Mouse (Mus musculus): ENCODE measurements around the gene Cryba1. TPM values are rescaled to one million over a fixed set of nuclear protein-coding genes. Genes with fewer than 3 reads are reported as not detected.

Cryba1 gene
- polyA plus RNA-seq, 1 experiment from 2014 or later: not detected

DNA sequence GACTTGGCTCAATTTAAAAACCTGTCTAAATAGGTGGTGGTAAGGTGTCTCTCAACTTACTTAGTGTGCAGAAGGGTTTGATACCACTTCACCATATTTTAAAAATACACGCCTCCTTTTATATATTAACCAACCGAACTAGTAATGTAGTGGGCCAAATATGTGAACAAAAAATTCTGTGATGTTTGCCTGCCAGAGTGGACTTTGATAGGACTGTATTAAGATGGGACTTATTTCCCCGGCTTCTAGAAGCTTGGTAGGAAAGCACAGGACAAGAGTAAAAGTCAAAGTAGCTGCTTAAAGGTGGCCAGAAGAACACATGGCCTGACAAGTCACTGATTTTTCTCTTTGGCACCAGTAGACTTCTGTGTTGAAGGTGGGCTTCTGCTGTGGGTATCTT, 11.3 kb downstream of the Cryba1 start:
- H3K9ac ChIP-seq: no peak overlapping the region
- no peaks in the 10 kb centered on the region for H3K27me3 ChIP-seq
- 85% methylated on average over 3 of the region's 3 CpGs for WGBS (ENCODE audit: insufficient replicate concordance)
- no peaks in the 10 kb centered on the region for H3K9me3 ChIP-seq (replicated peaks)
- H3K27ac ChIP-seq (replicated peaks): no peak overlapping the region
- H3K4me1 ChIP-seq (replicated peaks): no peaks in the 10 kb centered on the region
- H3K36me3 ChIP-seq (replicated peaks): peaks cover 38% of the 10 kb centered on the region
- H3K4me3 ChIP-seq (replicated peaks): no peak overlapping the region
- H3K4me2 ChIP-seq: no peak overlapping the region
- ATAC-seq (ENCODE audit: insufficient read depth): no peak

DNA sequence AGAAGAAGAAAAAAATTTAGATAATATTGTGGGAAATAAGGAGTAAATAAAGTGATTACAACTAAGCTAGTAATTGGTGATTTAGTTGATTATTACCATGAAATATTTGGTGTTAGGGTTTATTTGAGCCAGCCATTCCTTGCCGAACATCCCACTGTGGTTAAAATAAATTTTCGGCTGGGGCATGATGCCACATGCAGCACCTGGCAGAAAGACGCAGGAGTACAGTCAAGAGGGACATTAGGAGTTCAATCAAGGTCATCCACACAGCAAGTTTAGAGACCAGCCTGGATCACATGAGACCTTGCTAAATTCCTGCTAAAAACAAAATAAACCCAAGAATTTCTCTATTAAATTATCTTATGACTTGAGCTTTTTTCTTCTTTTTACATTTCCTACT, 16.0 kb downstream of the Cryba1 start:
- H3K36me3 ChIP-seq (replicated peaks): peaks cover 63% of the 10 kb centered on the region
- H3K4me2 ChIP-seq: no peak overlapping the region
- H3K9me3 ChIP-seq (replicated peaks): no peaks in the 10 kb centered on the region
- H3K9ac ChIP-seq: no peak overlapping the region
- no peak for ATAC-seq (ENCODE audit: insufficient read depth)
- WGBS (ENCODE audit: insufficient replicate concordance): 77% methylated on average over 3 of the region's 3 CpGs
- no peaks in the 10 kb centered on the region; the same call in 1 of the 2 replicates for H3K4me1 ChIP-seq (replicated peaks)
- H3K4me3 ChIP-seq (replicated peaks): no peak overlapping the region
- H3K27me3 ChIP-seq: no peaks in the 10 kb centered on the region
- H3K27ac ChIP-seq (replicated peaks): no peak overlapping the region

DNA sequence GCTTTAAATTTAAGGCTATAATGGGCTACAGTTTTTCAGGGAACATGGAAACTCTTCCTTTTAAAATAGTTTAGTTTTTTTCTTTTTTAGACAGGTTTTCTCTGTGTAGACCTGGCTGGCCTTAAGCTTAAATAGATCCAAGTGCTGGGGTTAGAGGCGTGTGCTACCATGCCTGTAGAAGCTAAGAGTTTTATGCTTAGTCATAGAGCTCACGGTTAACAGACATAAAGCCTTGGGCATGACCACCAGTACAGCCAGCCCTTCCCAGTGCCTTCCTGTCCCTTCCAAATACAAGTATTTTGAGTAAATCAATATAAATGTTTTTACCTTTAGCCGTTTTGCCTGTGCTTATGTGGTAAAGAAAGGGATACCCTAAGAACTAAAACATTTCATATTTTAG, 19.2 kb downstream of the Cryba1 start:
- Histone ChIP-seq H3K36me3 (replicated peaks) (peaks cover 66% of the 10 kb centered on the region), H3K27me3 (no peaks in the 10 kb centered on the region), H3K4me2 (no peak overlapping the region), H3K9me3 (replicated peaks) (no peaks in the 10 kb centered on the region), H3K4me3 (replicated peaks) (no peak overlapping the region), H3K9ac (no peak overlapping the region), H3K4me1 (replicated peaks) (no peaks in the 10 kb centered on the region; the same call in 1 of the 2 replicates), H3K27ac (replicated peaks) (no peak overlapping the region)
- 52% methylated on average over 3 of the region's 3 CpGs for WGBS (ENCODE audit: insufficient replicate concordance)
- no peak for ATAC-seq (ENCODE audit: insufficient read depth)

DNA sequence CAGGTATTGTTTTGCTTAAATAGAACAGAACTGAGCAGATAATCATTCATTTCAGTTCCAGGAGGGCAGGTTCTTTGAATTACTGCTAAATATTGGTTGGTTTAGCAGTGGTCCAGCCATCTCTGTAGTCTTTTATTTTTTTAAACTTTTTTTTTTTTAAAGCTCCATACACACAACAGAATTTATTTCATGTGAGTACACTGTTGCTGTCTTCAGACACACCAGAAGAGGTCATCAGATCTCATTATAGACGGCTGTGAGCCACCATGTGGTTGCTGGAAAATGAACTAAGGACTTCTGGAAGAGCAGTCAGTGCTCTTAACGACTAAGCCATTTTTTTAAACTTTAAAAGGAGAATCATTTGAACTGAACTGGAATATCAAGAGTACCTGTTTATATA, 27.9 kb downstream of the Cryba1 start:
- peaks cover 66% of the 10 kb centered on the region for H3K36me3 ChIP-seq (replicated peaks)
- no peak overlapping the region for H3K9ac ChIP-seq
- H3K4me1 ChIP-seq (replicated peaks): peaks cover 22% of the 10 kb centered on the region
- H3K9me3 ChIP-seq (replicated peaks): no peaks in the 10 kb centered on the region
- H3K27ac ChIP-seq (replicated peaks): no peak overlapping the region
- WGBS (ENCODE audit: insufficient replicate concordance): 39% methylated on average over 2 of the region's 2 CpGs
- no peaks in the 10 kb centered on the region for H3K27me3 ChIP-seq
- H3K4me2 ChIP-seq: no peak overlapping the region
- H3K4me3 ChIP-seq (replicated peaks): no peak overlapping the region
- no peak for ATAC-seq (ENCODE audit: insufficient read depth)

DNA sequence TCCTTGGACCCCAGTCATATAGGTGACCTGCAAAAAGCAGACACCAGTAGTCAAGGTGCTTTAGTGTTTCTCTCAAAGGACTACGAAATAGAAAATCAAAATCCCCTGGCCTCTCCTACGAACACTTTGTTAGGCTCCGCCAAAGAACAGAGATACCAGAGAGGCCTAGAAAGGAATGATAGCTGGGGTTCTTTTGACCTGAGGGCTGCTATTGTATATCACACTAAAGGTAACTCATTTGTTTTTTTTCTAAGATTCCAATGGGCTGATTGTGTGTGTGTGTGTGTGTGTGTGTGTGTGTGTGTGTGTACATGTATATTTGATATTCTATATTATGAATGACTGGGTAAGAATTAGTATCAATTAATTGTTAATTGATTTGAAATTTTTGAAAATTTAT, 32.1 kb downstream of the Cryba1 start:
- Histone ChIP-seq H3K4me1 (replicated peaks) (peaks cover 34% of the 10 kb centered on the region), H3K9ac (no peak overlapping the region), H3K27me3 (no peaks in the 10 kb centered on the region), H3K9me3 (replicated peaks) (no peaks in the 10 kb centered on the region), H3K27ac (replicated peaks) (no peak overlapping the region), H3K4me2 (no peak overlapping the region), H3K36me3 (replicated peaks) (peaks cover 65% of the 10 kb centered on the region), H3K4me3 (replicated peaks) (no peak overlapping the region)
- no peak for ATAC-seq (ENCODE audit: insufficient read depth)
- WGBS (ENCODE audit: insufficient replicate concordance): 83% methylated on average over 3 of the region's 3 CpGs

DNA sequence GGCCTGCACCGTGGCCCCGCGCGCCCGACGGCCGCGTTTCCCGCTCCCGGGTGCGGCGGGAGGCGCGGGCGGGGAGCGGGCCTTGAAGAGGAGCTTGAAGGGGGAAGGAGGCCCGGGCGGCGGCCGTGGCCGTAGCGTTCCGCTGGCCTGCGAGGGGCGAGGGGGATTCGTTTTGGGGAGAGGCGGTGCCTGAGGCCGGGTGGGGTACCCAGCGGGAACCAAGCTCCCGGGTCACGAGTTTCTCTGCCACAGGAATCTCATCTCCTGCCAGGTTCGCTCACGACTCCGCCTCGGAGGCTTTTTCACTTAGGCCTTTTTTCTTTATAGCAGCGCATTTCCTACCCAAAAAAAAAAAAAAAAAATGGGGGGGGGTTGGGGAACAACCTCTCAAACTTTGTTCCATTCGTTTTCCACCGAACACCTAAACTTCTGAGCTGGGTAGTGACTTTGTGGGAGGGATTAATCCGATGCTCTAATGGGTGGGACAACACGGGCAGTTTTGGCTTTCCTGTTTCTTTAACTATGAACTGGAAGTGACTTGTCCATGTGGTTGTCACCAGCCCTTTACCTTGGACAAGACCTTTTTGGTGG, 37.4 kb downstream of the Cryba1 start:
- 0% methylated on average over 29 of the region's 40 CpGs for WGBS (ENCODE audit: insufficient replicate concordance)
- H3K4me2 ChIP-seq: peak overlapping the region; percentile 89
- peak overlapping the region; percentile 98 for H3K4me3 ChIP-seq (replicated peaks)
- H3K27ac ChIP-seq (replicated peaks): peak overlapping the region; percentile 96
- H3K27me3 ChIP-seq: no peaks in the 10 kb centered on the region
- H3K9ac ChIP-seq: peak overlapping the region; percentile 99
- no peak for ATAC-seq (ENCODE audit: insufficient read depth)
- no peaks in the 10 kb centered on the region for H3K9me3 ChIP-seq (replicated peaks)
- H3K36me3 ChIP-seq (replicated peaks): peaks cover 30% of the 10 kb centered on the region
- H3K4me1 ChIP-seq (replicated peaks): peaks cover 25% of the 10 kb centered on the region

DNA sequence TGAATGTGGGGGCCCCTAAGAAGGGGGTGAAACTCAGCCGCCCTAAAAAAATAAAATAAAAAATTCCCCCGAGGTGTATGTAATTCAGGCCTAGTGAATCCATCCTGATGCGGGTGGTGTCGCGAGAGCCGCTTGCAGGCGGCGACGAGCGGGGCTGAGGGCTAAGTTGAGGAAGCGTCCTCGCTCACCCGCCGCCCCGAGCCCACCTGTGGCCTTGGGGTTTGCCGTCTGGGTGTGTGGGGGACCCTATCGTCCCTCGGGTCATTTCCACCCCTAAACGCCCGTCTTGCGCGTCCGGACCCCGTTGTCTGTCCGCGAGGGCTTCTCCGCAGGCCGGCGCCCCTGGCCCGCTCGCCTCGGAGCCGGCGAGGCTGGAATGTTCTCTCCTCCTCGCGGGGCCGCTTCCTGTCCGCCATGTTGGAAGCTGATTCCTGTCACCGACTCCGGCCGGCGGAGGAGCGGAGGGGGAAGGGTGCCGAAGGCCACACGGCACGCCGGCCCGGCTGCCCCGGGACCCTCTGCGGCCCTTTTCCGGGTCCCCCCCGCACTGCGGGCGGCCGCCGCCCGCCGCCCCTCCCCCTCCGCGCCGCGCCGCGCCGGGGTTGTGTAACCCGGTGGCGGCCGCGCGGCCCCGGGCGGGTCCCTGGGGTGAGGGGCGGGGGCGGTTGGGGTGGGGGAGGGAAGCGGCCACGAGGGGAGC, 38.1 kb downstream of the Cryba1 start:
- under 1% methylated on average over 56 of the region's 76 CpGs for WGBS (ENCODE audit: insufficient replicate concordance)
- peak overlapping the region; percentile 99 for H3K9ac ChIP-seq
- H3K27me3 ChIP-seq: no peaks in the 10 kb centered on the region
- peaks cover 24% of the 10 kb centered on the region for H3K36me3 ChIP-seq (replicated peaks)
- peak overlapping the region; percentile 98 for H3K4me3 ChIP-seq (replicated peaks)
- peak overlapping the region; percentile 89 for H3K4me2 ChIP-seq
- no peaks in the 10 kb centered on the region for H3K9me3 ChIP-seq (replicated peaks)
- H3K27ac ChIP-seq (replicated peaks): peak overlapping the region; percentile 96
- peaks cover 20% of the 10 kb centered on the region for H3K4me1 ChIP-seq (replicated peaks)
- peak; percentile 38 for ATAC-seq (ENCODE audit: insufficient read depth)

DNA sequence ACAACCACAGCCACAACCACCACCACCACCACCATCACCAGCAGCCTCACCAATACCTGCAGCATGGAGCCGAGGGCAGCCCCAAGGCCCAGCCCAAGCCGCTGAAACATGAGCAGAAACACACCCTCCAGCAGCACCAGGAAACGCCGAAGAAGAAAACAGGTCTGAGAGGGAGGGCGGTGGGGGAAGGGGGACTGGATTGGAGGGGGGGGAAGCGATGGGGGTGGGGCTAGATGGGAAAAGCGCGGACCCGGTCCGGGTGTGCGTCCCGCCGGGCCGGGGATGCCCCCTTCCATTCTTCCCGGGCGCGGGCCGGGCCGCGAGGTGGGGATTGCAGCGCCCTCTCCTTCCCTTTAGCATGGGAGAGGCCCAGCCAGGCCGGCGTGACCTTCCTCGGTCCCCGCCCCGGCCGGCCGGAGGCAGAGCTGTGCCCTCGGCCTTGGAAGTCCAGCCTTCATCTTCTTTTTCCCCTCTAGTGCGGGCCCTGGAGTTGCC, 38.7 kb downstream of the Cryba1 start:
- peak overlapping the region; percentile 89 for H3K4me2 ChIP-seq
- peak overlapping the region; percentile 98 for H3K4me3 ChIP-seq (replicated peaks)
- peaks cover 18% of the 10 kb centered on the region for H3K36me3 ChIP-seq (replicated peaks)
- peak; percentile 41 for ATAC-seq (ENCODE audit: insufficient read depth)
- H3K27me3 ChIP-seq: no peaks in the 10 kb centered on the region
- under 1% methylated on average over 30 of the region's 30 CpGs for WGBS (ENCODE audit: insufficient replicate concordance)
- H3K9me3 ChIP-seq (replicated peaks): no peaks in the 10 kb centered on the region
- H3K27ac ChIP-seq (replicated peaks): peak overlapping the region; percentile 96
- peaks cover 20% of the 10 kb centered on the region for H3K4me1 ChIP-seq (replicated peaks)
- peak overlapping the region; percentile 99 for H3K9ac ChIP-seq

DNA sequence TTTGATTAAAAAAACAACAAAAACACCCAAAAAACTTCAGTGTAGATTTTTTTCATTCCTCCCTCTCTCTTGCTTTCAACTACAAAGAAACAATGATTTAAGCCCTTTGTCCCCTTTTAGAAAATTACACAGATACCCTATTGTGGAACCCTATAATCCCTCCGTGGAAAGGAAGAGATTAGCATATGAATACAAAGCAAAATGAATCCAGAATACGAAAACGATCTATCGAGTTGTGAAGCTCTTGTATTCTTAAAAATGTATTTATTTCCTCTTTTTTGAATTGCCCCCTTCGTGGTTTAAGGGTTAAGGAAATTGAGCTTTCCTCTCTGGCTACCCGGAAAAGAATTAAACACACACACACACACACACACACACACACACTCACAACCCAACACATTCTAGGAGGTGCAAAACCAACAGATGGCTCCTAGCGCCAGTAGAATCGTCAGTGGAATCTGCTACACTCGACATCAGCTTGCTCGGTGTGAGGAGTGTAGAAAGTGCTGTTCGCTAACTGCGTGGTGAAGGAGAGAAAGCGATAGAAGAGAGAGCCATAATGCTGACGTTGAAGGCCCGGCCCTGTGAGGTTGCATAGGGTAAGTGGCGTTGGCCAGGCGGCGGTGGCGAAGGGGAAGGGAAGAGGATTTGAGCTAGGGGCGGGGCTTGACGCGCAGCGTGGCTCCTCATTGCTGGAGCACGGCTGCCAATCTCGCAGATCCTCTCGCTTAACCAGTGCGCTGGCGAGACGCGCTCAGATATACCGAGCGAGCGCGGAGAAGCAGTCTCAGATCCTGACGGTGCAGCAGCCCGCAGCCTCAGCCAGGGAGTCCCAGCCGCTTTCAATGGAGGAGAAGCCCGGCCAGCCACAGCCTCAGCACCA, 39.5 kb downstream of the Cryba1 start, which contains the start of gene Nufip2:
Nufip2 (plus strand) TSS at position 773 of the 883 bp plus-strand sequence.
- Histone ChIP-seq H3K4me3 (replicated peaks) (peak within 1 kb of the TSS; percentile 98), H3K27me3 (no peaks in the 10 kb centered on the region), H3K4me1 (replicated peaks) (peaks cover 15% of the 10 kb centered on the region), H3K9ac (peak within 1 kb of the TSS; percentile 99), H3K27ac (replicated peaks) (peak within 1 kb of the TSS; percentile 96), H3K9me3 (replicated peaks) (no peaks in the 10 kb centered on the region), H3K4me2 (peak within 1 kb of the TSS; percentile 89), H3K36me3 (replicated peaks) (peaks cover 10% of the 10 kb centered on the region)
- WGBS (ENCODE audit: insufficient replicate concordance): under 1% methylated on average over 38 of the region's 38 CpGs
- ATAC-seq (ENCODE audit: insufficient read depth): peak; percentile 93

DNA sequence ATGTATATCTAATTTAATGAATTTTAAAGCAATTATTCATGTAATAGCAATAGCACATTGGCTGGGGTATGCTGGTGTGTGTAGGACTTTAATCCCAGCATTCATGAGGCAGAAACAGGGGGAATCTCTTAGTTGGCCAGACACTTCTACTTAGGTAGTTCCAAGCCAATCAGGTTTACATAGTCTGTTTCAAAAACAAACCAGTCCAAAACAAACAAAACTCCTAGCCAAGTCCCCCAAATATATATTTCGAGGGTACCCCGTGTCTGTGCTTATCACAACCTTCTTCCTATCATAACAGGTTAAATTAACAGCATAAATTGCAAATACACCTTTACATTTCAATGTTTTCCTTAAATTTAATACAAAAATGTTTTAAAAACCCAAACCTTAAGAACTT, 40.2 kb downstream of the Cryba1 start:
- Histone ChIP-seq H3K4me1 (replicated peaks) (peaks cover 12% of the 10 kb centered on the region), H3K4me2 (no peak overlapping the region), H3K36me3 (replicated peaks) (peaks cover 3% of the 10 kb centered on the region), H3K4me3 (replicated peaks) (no peak overlapping the region), H3K9me3 (replicated peaks) (no peaks in the 10 kb centered on the region), H3K27me3 (no peaks in the 10 kb centered on the region), H3K9ac (no peak overlapping the region), H3K27ac (replicated peaks) (no peak overlapping the region)
- WGBS (ENCODE audit: insufficient replicate concordance): 40% methylated on average over 2 of the region's 2 CpGs
- ATAC-seq (ENCODE audit: insufficient read depth): no peak

DNA sequence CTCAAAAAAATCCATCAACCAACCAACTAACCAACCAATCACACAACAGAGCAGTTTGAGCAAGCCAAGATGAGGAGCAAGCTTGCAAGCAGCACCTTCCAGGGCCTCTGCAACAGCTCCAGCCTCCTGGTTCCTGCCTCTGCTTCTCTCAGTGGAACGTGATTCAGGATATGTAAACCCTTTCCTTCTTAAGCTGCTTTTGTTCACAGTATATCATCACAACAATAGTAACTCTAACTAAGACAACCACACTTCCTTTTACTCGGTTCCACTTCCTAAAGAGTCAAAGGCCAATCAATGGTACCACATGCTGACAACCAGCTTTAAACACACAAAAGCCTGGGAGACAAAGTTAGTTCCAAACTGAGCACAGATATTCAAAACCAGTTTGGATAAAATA, 45.1 kb downstream of the Cryba1 start:
- Histone ChIP-seq H3K9me3 (replicated peaks) (no peaks in the 10 kb centered on the region), H3K36me3 (replicated peaks) (no peaks in the 10 kb centered on the region), H3K4me1 (replicated peaks) (peaks cover 6% of the 10 kb centered on the region; the same call in 1 of the 2 replicates), H3K27ac (replicated peaks) (no peak overlapping the region), H3K27me3 (no peaks in the 10 kb centered on the region), H3K4me3 (replicated peaks) (no peak overlapping the region), H3K9ac (no peak overlapping the region), H3K4me2 (no peak overlapping the region)
- WGBS (ENCODE audit: insufficient replicate concordance): 21% methylated on average over 2 of the region's 2 CpGs
- ATAC-seq (ENCODE audit: insufficient read depth): no peak
